Mouse (Mus musculus): ENCODE measurements around the gene Snx30. TPM values are rescaled to one million over a fixed set of nuclear protein-coding genes. Genes with fewer than 3 reads are reported as not detected.

The Snx30 gene
- polyA plus RNA-seq, 2 experiments, result 1.6 to 2.2 TPM

- TF ChIP-seq CTCF (IDR thresholded peaks at IDR 0.05; ENCODE audit: low read depth), result no peak
- TF ChIP-seq EP300 (IDR thresholded peaks at IDR 0.05; ENCODE audit: low read depth), result no peak
- no peaks in the 10 kb centered on the region for H3K9me3 ChIP-seq (ENCODE audit: control insufficient read depth, low read length)
- no peak overlapping the region for H3K9ac ChIP-seq (replicated peaks)
- no peak overlapping the region for H3K27ac ChIP-seq
- no peak for DNase-seq (ENCODE audit: low read depth in 3 of 3, low spot score in 3 of 3)
- 76% methylated on average over 5 of the region's 5 CpGs for WGBS (ENCODE audit: insufficient replicate concordance)
- no peaks in the 10 kb centered on the region for H3K36me3 ChIP-seq (replicated peaks; ENCODE audit: control insufficient read depth, insufficient read depth, low read depth)
- H3K4me1 ChIP-seq (replicated peaks; ENCODE audit: control insufficient read depth in 2 of 2, insufficient read depth in 2 of 2, low read length in 1 of 2), result no peaks in the 10 kb centered on the region
- no peak for ATAC-seq (ENCODE audit: insufficient read depth)
- H3K4me3 ChIP-seq (ENCODE audit: insufficient read depth in 1 of 2, low read depth in 2 of 2, low read length in 2 of 2), result no peak overlapping the region
- H3K4me2 ChIP-seq (ENCODE audit: low read depth), result no peak overlapping the region
- H3K27me3 ChIP-seq (ENCODE audit: control insufficient read depth, insufficient read depth, low read length), result no peaks in the 10 kb centered on the region
These were observed 45.4 kb downstream of the Snx30 start for GRCm38 (mm10) chr4:59850886-59851623.

- H3K9ac ChIP-seq (replicated peaks), result no peak overlapping the region
- no peaks in the 10 kb centered on the region; the same call in 1 of the 2 replicates for H3K36me3 ChIP-seq (replicated peaks; ENCODE audit: control insufficient read depth, insufficient read depth, low read depth)
- no peaks in the 10 kb centered on the region for H3K9me3 ChIP-seq (ENCODE audit: control insufficient read depth, low read length)
- TF ChIP-seq EP300 (IDR thresholded peaks at IDR 0.05; ENCODE audit: low read depth) (no peak), CTCF (IDR thresholded peaks at IDR 0.05; ENCODE audit: low read depth) (no peak)
- DNase-seq (ENCODE audit: low read depth in 3 of 3, low spot score in 3 of 3) (no peak), ATAC-seq (ENCODE audit: insufficient read depth) (no peak)
- no peak overlapping the region for H3K4me3 ChIP-seq (ENCODE audit: insufficient read depth in 1 of 2, low read depth in 2 of 2, low read length in 2 of 2)
- no peaks in the 10 kb centered on the region for H3K27me3 ChIP-seq (ENCODE audit: control insufficient read depth, insufficient read depth, low read length)
- H3K27ac ChIP-seq, result no peak overlapping the region
- WGBS (ENCODE audit: insufficient replicate concordance), result 64% methylated on average over 7 of the region's 7 CpGs
- H3K4me1 ChIP-seq (replicated peaks; ENCODE audit: control insufficient read depth in 2 of 2, insufficient read depth in 2 of 2, low read length in 1 of 2), result no peaks in the 10 kb centered on the region
- H3K4me2 ChIP-seq (ENCODE audit: low read depth), result no peak overlapping the region
These were observed 47.5 kb downstream of the Snx30 start for GRCm38 (mm10) chr4:59853155-59853554.

GRCm38 (mm10) chr4:59859693-59860425, 54.2 kb downstream of the Snx30 start:
- Histone ChIP-seq H3K27me3 (ENCODE audit: control insufficient read depth, insufficient read depth, low read length) (no peaks in the 10 kb centered on the region), H3K4me3 (ENCODE audit: insufficient read depth in 1 of 2, low read depth in 2 of 2, low read length in 2 of 2) (no peak overlapping the region), H3K36me3 (replicated peaks; ENCODE audit: control insufficient read depth, insufficient read depth, low read depth) (no peaks in the 10 kb centered on the region; the same call in 1 of the 2 replicates), H3K9ac (replicated peaks) (no peak overlapping the region), H3K9me3 (ENCODE audit: control insufficient read depth, low read length) (no peaks in the 10 kb centered on the region), H3K4me2 (ENCODE audit: low read depth) (no peak overlapping the region), H3K27ac (no peak overlapping the region), H3K4me1 (replicated peaks; ENCODE audit: control insufficient read depth in 2 of 2, insufficient read depth in 2 of 2, low read length in 1 of 2) (peaks cover 0 to 8% of the 10 kb centered on the region in 2 experiments; a peak in 2 of 4 replicates)
- ATAC-seq (ENCODE audit: insufficient read depth) (no peak), DNase-seq (ENCODE audit: low read depth in 3 of 3, low spot score in 3 of 3) (no peak)
- no peak for TF ChIP-seq EP300 (IDR thresholded peaks at IDR 0.05; ENCODE audit: low read depth)
- no peak for TF ChIP-seq CTCF (IDR thresholded peaks at IDR 0.05; ENCODE audit: low read depth)
- WGBS (ENCODE audit: insufficient replicate concordance), result 57% methylated on average over 16 of the region's 16 CpGs

GRCm38 (mm10) chr4:59860431-59860830, 54.8 kb downstream of the Snx30 start:
- Histone ChIP-seq H3K27me3 (ENCODE audit: control insufficient read depth, insufficient read depth, low read length) (no peaks in the 10 kb centered on the region), H3K27ac (no peak overlapping the region)
- 52% methylated on average over 2 of the region's 2 CpGs for WGBS (ENCODE audit: insufficient replicate concordance)

GRCm38 (mm10) chr4:59861871-59862270, 56.2 kb downstream of the Snx30 start:
- WGBS (ENCODE audit: insufficient replicate concordance), result 42% methylated on average over 4 of the region's 4 CpGs
- no peak for DNase-seq (ENCODE audit: low read depth in 3 of 3, low spot score in 3 of 3)
- TF ChIP-seq EP300 (IDR thresholded peaks at IDR 0.05; ENCODE audit: low read depth), result no peak
- TF ChIP-seq CTCF (IDR thresholded peaks at IDR 0.05; ENCODE audit: low read depth), result no peak
- H3K36me3 ChIP-seq (replicated peaks; ENCODE audit: control insufficient read depth, insufficient read depth, low read depth), result no peaks in the 10 kb centered on the region; the same call in 1 of the 2 replicates
- no peaks in the 10 kb centered on the region for H3K9me3 ChIP-seq (ENCODE audit: control insufficient read depth, low read length)
- H3K27ac ChIP-seq, result no peak overlapping the region
- peaks cover 0 to 8% of the 10 kb centered on the region in 2 experiments; a peak in 2 of 4 replicates for H3K4me1 ChIP-seq (replicated peaks; ENCODE audit: control insufficient read depth in 2 of 2, insufficient read depth in 2 of 2, low read length in 1 of 2)
- no peak overlapping the region for H3K9ac ChIP-seq (replicated peaks)
- no peak overlapping the region for H3K4me3 ChIP-seq (ENCODE audit: insufficient read depth in 1 of 2, low read depth in 2 of 2, low read length in 2 of 2)
- no peak overlapping the region for H3K4me2 ChIP-seq (ENCODE audit: low read depth)
- no peaks in the 10 kb centered on the region for H3K27me3 ChIP-seq (ENCODE audit: control insufficient read depth, insufficient read depth, low read length)
- ATAC-seq (ENCODE audit: insufficient read depth), result no peak

More at GRCm38 (mm10) chr4:59860431-59860830, 54.8 kb downstream of the Snx30 start:
- no peak overlapping the region for H3K4me3 ChIP-seq (ENCODE audit: insufficient read depth in 1 of 2, low read depth in 2 of 2, low read length in 2 of 2)
- ATAC-seq (ENCODE audit: insufficient read depth) (no peak), DNase-seq (ENCODE audit: low read depth in 3 of 3, low spot score in 3 of 3) (no peak)
- peaks cover 0 to 8% of the 10 kb centered on the region in 2 experiments; a peak in 2 of 4 replicates for H3K4me1 ChIP-seq (replicated peaks; ENCODE audit: control insufficient read depth in 2 of 2, insufficient read depth in 2 of 2, low read length in 1 of 2)
- no peak overlapping the region for H3K4me2 ChIP-seq (ENCODE audit: low read depth)
- H3K9ac ChIP-seq (replicated peaks), result no peak overlapping the region
- H3K9me3 ChIP-seq (ENCODE audit: control insufficient read depth, low read length), result no peaks in the 10 kb centered on the region
- TF ChIP-seq EP300 (IDR thresholded peaks at IDR 0.05; ENCODE audit: low read depth), result no peak
- TF ChIP-seq CTCF (IDR thresholded peaks at IDR 0.05; ENCODE audit: low read depth), result no peak
- no peaks in the 10 kb centered on the region; the same call in 1 of the 2 replicates for H3K36me3 ChIP-seq (replicated peaks; ENCODE audit: control insufficient read depth, insufficient read depth, low read depth)

All from liver, embryonic 14.5 days (tissue).